Mouse (Mus musculus) olfactory bulb, adult 2 months (tissue): Measurements from ENCODE around the gene Pcsk6. TPM values are rescaled to one million over a fixed set of nuclear protein-coding genes. Genes with fewer than 3 reads are reported as not detected.

Experiments
- H3K27ac ChIP-seq: fragments of 200-500 bp; 2 replicates; pipeline ENCODE4 v1.5.1; 2012; ENCODE audit warnings: low read depth, low read length; ENCODE audit not compliant: insufficient read depth
- H3K4me1 ChIP-seq: fragments of 200-500 bp; 2 replicates; pipeline ENCODE4 v1.6.1; 2012; ENCODE audit warnings: low read length; ENCODE audit not compliant: control insufficient read depth, insufficient read depth
- H3K4me3 ChIP-seq: fragments of 200-500 bp; 2 replicates; pipeline ENCODE4 v1.5.1; 2012; ENCODE audit warnings: mild to moderate bottlenecking, low read depth, low read length, moderate library complexity; ENCODE audit not compliant: insufficient read depth
- CTCF ChIP-seq: fragments of 200-500 bp; IDR thresholded peaks from 2 replicates; pipeline ENCODE4 v1.5.1; 2012; ENCODE audit warnings: low read depth, mild to moderate bottlenecking, low read length, moderate library complexity; ENCODE audit not compliant: insufficient read depth
- POLR2A ChIP-seq: fragments of 200-500 bp; IDR thresholded peaks from 2 replicates; pipeline ENCODE4 v1.6.1; 2012; ENCODE audit warnings: mild to moderate bottlenecking, low read depth, low read length, moderate library complexity; ENCODE audit not compliant: insufficient read depth
- WGBS: fragments of 180-500 bp; shearing (Covaris S2); methylation state at CpG from one replicate; pipeline ENCODE4 v1.1.7; 2018; 5-methylcytosine and 5-hydroxymethylcytosine counted together
- polyA plus RNA-seq: library from polyadenylated mRNA; stranded (reverse); fragments of >200 nt; gene quantifications from 2 replicates; pipeline ENCODE4 v1.2.4, GENCODE M21; 2012; ENCODE audit warnings: low replicate concordance; ENCODE audit not compliant: missing spikeins, insufficient read depth, insufficient read length

The Pcsk6 gene
- polyA plus RNA-seq, 1 experiment = not detected

- Histone ChIP-seq H3K27ac (no peak overlapping the region), H3K4me3 (no peak overlapping the region), H3K4me1 (peaks cover 6% of the 10 kb centered on the region)
- TF ChIP-seq POLR2A (no peak), CTCF (no peak)
- WGBS = 51% methylated on average over 24 of the region's 24 CpGs
Measured at GRCm38 (mm10) chr7:65955304-65956220, 94.0 kb downstream of the Pcsk6 start.

- no peak for TF ChIP-seq CTCF
- TF ChIP-seq POLR2A = no peak
- WGBS = 84% methylated on average over 1 of the region's 1 CpGs
- Histone ChIP-seq H3K27ac (no peak overlapping the region), H3K4me3 (no peak overlapping the region), H3K4me1 (peaks cover 6% of the 10 kb centered on the region)
Measured at GRCm38 (mm10) chr7:65957245-65957644, 95.7 kb downstream of the Pcsk6 start.

- 96% methylated on average over 5 of the region's 5 CpGs for WGBS
- no peak overlapping the region for H3K4me3 ChIP-seq
- no peak for TF ChIP-seq CTCF
- no peak for TF ChIP-seq POLR2A
- peaks cover 6% of the 10 kb centered on the region for H3K4me1 ChIP-seq
- no peak overlapping the region for H3K27ac ChIP-seq
Measured at GRCm38 (mm10) chr7:65958105-65958504, 96.6 kb downstream of the Pcsk6 start.

- WGBS = 90% methylated on average over 9 of the region's 9 CpGs
- H3K27ac ChIP-seq = no peak overlapping the region
- H3K4me3 ChIP-seq = no peak overlapping the region
- peaks cover 6% of the 10 kb centered on the region for H3K4me1 ChIP-seq
- TF ChIP-seq POLR2A = no peak
- TF ChIP-seq CTCF = no peak
Measured at GRCm38 (mm10) chr7:65959221-65959924, 97.8 kb downstream of the Pcsk6 start.

GRCm38 (mm10) chr7:65962611-65963010 lies 101.1 kb downstream of the Pcsk6 start:
- H3K27ac ChIP-seq = no peak overlapping the region
- H3K4me1 ChIP-seq = no peaks in the 10 kb centered on the region
- WGBS = 73% methylated on average over 7 of the region's 7 CpGs
- H3K4me3 ChIP-seq = no peak overlapping the region
- TF ChIP-seq POLR2A (no peak), CTCF (no peak)

- no peak overlapping the region for H3K4me3 ChIP-seq
- no peak overlapping the region for H3K27ac ChIP-seq
- H3K4me1 ChIP-seq = no peaks in the 10 kb centered on the region
- TF ChIP-seq CTCF (no peak), POLR2A (no peak)
Measured at GRCm38 (mm10) chr7:65964398-65964797, 102.9 kb downstream of the Pcsk6 start.

GRCm38 (mm10) chr7:65971301-65971700 lies 109.8 kb downstream of the Pcsk6 start:
- no peak overlapping the region for H3K27ac ChIP-seq
- no peak for TF ChIP-seq CTCF
- TF ChIP-seq POLR2A = no peak
- no peaks in the 10 kb centered on the region for H3K4me1 ChIP-seq
- 85% methylated on average over 10 of the region's 10 CpGs for WGBS
- no peak overlapping the region for H3K4me3 ChIP-seq

- no peaks in the 10 kb centered on the region; the same call in 1 of the 2 replicates for H3K4me1 ChIP-seq
- no peak overlapping the region for H3K27ac ChIP-seq
- H3K4me3 ChIP-seq = no peak overlapping the region
- TF ChIP-seq POLR2A (no peak), CTCF (no peak)
- 52% methylated on average over 5 of the region's 5 CpGs for WGBS
Measured at GRCm38 (mm10) chr7:65977286-65977685, 115.8 kb downstream of the Pcsk6 start.

GRCm38 (mm10) chr7:65977977-65978376 lies 116.4 kb downstream of the Pcsk6 start:
- TF ChIP-seq CTCF (no peak), POLR2A (no peak)
- 87% methylated on average over 11 of the region's 11 CpGs for whole genome bisulfite sequencing
- Histone ChIP-seq H3K4me3 (no peak overlapping the region), H3K27ac (no peak overlapping the region), H3K4me1 (no peaks in the 10 kb centered on the region; the same call in 1 of the 2 replicates)
